Mouse (Mus musculus): ENCODE results near the gene Mbnl2. TPM values are rescaled to one million over a fixed set of nuclear protein-coding genes. Genes with fewer than 3 reads are reported as not detected.

The Mbnl2 gene
- 100 to 1,000 TPM; 193 TPM for total RNA-seq (2021)

GRCm38 (mm10) chr14:120275246-120276238 lies at the start of gene Mbnl2:
Gene Mbnl2 (plus strand): TSS chr14:120275669.
- DNase-seq = peak; percentile 97

GRCm38 (mm10) chr14:120232076-120232496 lies 43.4 kb upstream of the Mbnl2 start:
- peak; percentile 52 for DNase-seq

DNA sequence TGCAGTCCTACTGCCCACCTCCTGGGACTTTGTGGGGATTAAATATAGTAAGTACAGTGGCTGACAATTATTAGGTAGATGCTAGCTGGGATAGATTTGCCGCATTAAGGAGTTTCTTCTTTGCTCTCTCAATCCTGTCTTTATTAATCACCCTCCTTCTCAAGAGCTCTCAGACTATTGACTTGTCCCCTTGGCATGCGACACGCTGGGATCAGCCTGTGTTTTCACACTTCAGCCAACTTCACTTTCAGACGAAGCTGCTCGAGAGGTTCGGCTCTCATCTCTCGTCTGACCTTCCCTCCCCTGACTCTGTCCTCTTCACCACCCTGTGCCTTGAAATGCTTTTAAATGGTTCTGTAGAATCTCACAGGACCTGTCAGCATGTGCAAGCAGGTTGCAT lies 39.9 kb upstream of the Mbnl2 start:
- DNase-seq = no peak

DNA sequence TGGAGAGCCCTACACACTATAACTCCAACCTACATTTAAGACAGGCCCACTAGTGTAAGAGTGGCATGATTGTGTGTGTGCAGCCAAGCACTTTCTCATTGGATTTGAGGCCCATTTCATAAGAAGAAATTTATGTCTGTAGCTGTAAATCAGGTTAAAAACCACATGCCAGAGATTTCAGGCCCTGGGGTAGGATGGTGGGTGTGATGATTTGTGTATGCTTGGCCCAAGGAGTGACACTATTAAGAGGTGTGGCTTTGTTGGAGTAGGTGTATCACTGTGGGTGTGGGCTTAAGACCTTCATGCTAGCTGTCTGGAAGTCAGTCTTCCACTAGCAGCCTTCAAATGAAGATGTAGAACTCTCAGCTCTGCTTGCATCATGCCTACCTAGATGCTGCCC lies 37.0 kb upstream of the Mbnl2 start:
- DNase-seq = no peak

DNA sequence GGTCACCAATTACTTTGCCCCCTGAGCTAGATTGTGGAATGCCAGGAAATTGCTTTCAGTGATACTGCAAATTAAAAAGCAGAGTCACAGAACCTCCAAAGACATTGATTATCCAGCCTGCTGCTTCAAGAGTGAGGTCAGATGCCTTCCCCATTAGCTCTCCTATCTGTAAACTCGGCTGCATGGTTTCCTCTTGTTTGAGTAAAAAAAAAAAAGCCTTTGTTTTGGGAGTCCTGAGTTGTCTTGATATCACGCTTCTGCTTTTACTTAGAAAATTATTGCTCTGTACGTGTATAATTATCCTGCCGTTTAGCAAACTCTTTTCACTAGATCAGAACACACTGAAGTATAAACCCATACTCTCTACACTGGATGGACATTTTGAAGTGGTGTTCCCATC lies 35.3 kb upstream of the Mbnl2 start:
- DNase-seq = no peak

DNA sequence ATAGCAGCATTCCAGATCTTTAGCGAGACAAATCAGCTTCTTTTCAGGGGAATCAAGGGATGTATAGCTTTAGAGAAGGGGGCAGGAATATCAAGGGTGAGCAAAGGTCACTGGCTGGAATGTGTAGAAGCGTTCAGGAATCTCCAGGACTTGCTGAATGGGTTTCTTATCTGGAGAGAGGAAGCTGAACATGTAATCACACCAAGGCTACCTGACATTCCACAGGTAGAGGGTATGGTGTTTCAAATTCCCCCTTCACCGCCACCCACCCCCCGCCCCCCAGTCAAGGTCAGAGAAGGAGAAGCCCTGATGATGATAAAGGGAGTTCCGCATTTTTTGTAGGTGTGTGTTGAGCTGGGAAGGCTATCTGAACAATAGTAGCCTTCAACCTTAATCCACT lies 32.8 kb upstream of the Mbnl2 start:
- DNase-seq = no peak

- no peak for DNase-seq
Observed at GRCm38 (mm10) chr14:120245081-120245705, 30.3 kb upstream of the Mbnl2 start.

DNA sequence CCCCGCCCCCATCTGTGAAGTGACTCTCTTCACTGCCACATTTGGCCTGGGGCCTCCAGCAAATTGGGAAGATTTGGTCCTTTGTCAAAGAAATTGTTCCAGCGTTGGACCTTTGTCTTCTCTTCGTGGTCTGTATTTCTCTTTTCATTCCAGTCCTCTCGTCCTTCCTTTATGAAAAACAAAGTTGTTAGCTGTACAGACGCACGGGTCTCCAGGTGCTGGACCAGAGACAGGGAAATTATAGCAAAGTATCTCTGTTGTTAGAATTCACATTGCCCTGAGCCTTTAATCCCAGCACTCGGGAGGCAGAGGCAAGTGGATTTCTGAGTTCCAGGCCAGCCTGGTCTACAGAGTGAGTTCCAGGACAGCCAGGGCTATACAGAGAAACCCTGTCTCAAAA lies 22.1 kb upstream of the Mbnl2 start:
- DNase-seq = no peak

DNA sequence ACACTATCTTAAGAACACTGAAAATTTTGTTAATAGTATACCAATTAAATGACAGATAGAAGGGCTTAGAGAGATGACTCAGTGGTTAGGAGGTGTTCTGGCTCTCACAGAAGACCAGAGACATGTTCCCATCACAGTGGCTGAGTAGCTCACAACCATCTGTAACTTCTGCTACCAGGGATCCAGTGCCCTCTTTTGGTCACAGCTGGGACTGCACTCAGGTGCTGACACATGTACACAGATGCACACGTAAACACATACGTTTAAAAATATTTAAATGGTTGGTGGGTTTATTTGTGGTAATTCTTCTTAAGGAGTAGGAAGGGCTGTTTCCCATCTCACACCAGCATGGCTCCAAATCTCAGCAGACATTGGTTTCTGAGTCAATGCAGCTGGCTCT lies 19.3 kb upstream of the Mbnl2 start:
- no peak for DNase-seq

GRCm38 (mm10) chr14:120256623-120257384 lies 18.7 kb upstream of the Mbnl2 start:
- no peak for DNase-seq

GRCm38 (mm10) chr14:120257483-120257882 lies 18.0 kb upstream of the Mbnl2 start:
- no peak for DNase-seq

DNA sequence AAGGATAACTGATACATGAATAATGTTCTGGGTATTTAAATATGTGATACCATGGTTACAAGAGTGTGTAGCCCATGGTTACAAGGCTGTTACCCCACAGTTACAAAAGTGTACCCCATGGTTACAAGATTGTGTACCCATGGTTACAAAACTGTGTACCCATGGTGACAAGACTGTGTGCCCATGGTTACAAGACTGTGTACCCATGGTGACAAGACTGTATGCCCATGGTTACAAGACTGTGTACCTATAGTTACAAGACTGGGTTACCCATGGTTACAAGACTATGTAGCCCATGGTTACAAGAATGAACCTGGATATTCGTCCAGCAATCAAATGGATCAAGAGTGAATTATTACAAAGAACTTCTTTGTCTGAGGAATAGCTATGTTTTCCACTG lies 16.0 kb upstream of the Mbnl2 start:
- DNase-seq = no peak

GRCm38 (mm10) chr14:120261606-120262005 lies 13.9 kb upstream of the Mbnl2 start:
- no peak for DNase-seq

DNA sequence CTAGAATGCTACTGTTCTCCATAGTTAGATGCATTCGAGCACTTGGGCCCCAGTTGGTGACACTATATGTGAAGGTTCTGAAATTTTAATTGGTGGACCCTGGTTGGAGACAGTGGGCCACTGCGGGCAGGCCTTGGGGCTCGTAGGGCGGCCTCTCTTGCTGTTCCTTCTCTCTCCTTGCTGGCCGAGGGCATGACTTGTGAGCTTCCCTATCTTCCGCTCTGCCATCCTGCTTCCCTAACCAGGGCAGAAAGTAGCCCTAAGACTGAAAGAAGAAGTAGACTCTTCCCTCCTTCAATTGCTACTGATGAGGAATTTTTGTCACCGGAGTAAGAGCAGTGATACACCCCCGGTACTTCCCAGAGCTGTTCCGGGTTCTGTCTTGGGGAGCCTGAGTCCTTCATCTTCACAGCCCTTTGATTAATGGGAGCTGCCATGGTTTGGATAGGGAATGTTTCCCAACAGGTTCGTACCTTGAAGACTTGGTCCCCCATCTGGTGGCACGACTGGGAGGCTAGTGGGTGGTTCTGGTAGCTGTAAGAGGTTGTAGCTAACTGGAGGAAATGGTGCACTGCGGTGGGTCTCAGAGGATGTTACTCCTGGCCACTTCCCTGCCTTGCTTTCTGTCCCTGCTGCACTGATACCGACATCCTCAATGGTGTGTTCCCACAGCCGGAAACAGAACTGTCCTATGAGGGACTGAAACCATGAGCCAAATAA lies 12.6 kb upstream of the Mbnl2 start:
- DNase-seq = no peak

DNA sequence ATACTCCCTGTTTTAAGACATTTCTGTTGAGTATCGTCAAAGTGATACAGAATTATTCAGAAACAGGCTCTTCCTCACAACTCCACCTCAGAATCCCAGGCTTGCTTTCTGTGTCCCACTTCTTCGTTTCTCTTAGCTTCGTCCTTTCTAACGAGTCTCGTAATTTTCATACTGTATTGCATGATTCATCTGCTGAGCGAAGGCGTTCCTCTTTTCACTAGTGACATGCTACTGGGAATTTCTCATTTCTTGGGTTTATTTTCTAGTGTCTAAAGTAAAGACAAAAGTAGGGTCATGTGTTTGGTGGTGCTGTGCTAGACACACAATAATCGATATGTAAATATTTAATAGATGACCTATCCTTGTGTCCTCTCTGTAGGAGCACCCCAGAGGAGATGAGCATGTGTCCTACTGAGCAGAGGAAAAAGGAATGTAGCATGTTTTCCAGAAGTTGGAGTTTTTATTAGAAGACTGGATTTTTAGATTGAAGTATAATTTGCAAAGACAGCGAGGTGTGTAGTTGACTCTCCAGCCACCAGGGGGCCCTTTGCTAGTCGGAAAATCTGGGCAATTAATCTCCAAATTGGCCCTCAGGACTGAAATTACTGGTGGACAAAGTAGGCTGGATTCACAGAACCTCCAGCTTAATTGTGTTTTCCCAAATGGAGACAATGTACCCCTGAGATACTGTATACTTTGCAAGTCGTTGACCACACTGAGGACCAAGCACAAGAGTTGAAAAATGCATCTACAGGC lies 11.9 kb upstream of the Mbnl2 start:
- DNase-seq = peak; percentile 64

DNA sequence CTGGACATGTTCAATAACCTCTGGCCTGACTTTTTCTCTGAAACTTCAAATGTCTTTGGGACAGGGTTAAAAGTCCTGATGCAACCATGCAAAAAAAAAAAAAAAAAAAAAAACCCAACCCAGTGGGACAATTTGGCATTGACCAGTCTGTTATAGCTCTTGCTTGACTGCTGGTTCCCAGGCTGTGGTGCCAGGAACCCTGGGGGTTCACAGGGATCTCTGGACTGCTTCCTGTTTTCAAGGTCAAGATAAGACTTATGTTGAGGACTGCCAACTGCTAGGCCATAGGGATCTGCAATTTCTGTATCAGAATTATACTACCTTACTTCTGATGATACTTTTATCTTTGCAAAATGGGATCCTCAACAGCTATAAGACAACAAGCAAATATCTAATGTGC lies 9.6 kb upstream of the Mbnl2 start:
- DNase-seq = no peak

DNA sequence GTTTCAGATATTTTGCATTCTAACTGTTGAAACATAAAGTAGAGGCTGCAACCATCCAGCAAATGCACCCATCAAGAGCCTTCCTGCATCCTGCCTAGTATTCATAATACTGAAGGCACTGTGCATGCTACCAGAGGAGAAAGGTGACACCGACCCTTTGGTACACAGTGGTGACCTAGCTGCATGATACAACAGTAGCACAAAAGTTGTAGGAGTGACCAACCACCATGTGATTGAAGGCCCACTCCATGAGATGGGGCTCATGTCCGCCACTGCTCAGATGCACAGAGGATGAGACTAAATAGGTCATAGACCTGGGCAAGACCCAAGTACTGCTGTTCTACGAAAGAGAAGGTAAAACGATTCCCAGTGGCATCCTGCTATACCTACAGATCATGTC lies 8.3 kb upstream of the Mbnl2 start:
- no peak for DNase-seq

GRCm38 (mm10) chr14:120270031-120270430 lies 5.4 kb upstream of the Mbnl2 start:
- DNase-seq = no peak

- DNase-seq = no peak
Observed at GRCm38 (mm10) chr14:120270633-120271032, 4.8 kb upstream of the Mbnl2 start.

- no peak for DNase-seq
Observed at GRCm38 (mm10) chr14:120271096-120271495, 4.4 kb upstream of the Mbnl2 start.

GRCm38 (mm10) chr14:120273766-120274165 lies 1.7 kb upstream of the Mbnl2 start:
- DNase-seq = no peak

DNA sequence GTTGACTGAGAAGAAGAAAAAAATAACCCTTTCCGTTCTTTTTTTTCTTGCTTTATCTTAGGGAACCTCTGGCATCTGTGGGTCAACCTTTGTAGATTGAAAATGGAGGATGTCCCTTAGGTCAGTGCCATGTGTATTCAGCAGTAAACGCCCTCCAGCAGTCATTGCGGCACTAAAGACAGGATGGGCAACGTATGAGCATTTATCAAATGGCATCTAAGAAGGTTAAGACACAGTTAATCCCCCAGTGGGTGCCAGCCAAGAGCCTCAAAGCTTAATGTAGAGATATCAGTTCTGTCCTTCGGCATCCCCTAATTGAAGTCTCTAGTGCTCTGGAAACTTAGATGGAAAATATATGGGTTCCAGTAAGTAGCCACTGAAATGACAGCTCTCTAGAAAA lies 723 bp upstream of the Mbnl2 start:
- DNase-seq = no peak
